Comparison of ENCODE assay signal across 13 mouse cellular contexts in the genomic region with DNA sequence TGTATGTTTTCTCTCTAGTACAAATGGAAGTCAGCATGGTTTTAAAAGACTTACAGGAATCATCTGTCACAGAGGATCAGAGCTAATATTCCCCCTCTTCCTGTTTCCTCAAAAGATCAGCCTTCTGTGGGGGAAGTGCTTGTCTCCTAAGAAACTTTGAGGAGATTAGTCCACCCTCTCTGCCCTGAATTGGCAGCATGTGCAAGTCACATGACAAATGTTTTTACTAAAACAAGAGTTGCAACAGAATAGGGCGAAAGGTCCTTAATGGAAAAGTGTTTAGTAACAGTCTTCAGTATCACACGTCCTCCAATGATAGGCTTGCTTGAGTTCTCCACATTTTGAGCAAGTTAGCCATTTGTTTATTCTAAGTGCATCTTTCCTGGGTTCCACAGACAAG.
DNase-seq lines count a peak whose midpoint lies in the region; ATAC-seq and TF ChIP-seq lines count a peak whose summit lies in the region.
"Had no signal": no experiment of that assay in that cellular context is flagged by ENCODE, and none has a peak within 500 bp of the region (broad histone marks: within the 10 kb centered on the region; RNA-seq: fewer than 3 reads in every experiment).

No protein-coding gene starts in this region.

- ATAC-seq in liver, embryonic 16.5 days (ENCODE audit: low read depth): peak; percentile 41; the same call in 1 of the 2 replicates
- no peak for ATAC-seq in kidney, postnatal 0 days (replicated peaks; ENCODE audit: low FRiP score, low read depth)
- ATAC-seq in frontal cortex, adult (ENCODE audit: low TSS enrichment): no peak
- ATAC-seq: activated CD4-positive, CD25-positive, alpha-beta regulatory T cell, adult 4 months; forebrain, embryonic 14.5 days had no signal

- no peak overlapping the region for H3K9ac ChIP-seq in liver, embryonic 16.5 days (ENCODE audit: low read depth, low read length)
- H3K9ac ChIP-seq in kidney, postnatal 0 days (ENCODE audit: low read depth, low read length): no peak overlapping the region
- H3K9ac ChIP-seq: hindbrain, embryonic 12.5 days had no signal

- WGBS in liver, embryonic 16.5 days (ENCODE audit: insufficient replicate concordance): 35% methylated on average over 2 of the region's 2 CpGs
- WGBS in kidney, postnatal 0 days: 46% methylated on average over 2 of the region's 2 CpGs

- no peaks in the 10 kb centered on the region for H3K27me3 ChIP-seq in liver, embryonic 16.5 days (ENCODE audit: control insufficient read depth, insufficient read depth, low read depth, low read length)
- no peaks in the 10 kb centered on the region for H3K27me3 ChIP-seq in kidney, postnatal 0 days (ENCODE audit: insufficient read depth, low read length)
- H3K27me3 ChIP-seq: hindbrain, embryonic 12.5 days had no signal

- no peaks in the 10 kb centered on the region for H3K9me3 ChIP-seq in liver, embryonic 16.5 days (replicated peaks; ENCODE audit: control insufficient read depth, low read length)
- no peaks in the 10 kb centered on the region for H3K9me3 ChIP-seq in kidney, postnatal 0 days (replicated peaks; ENCODE audit: low read length)
- H3K9me3 ChIP-seq: hindbrain, embryonic 12.5 days had no signal

- H3K4me1 ChIP-seq in liver, embryonic 16.5 days (ENCODE audit: control insufficient read depth, low read depth, low read length): no peaks in the 10 kb centered on the region
- H3K4me1 ChIP-seq in kidney, postnatal 0 days (replicated peaks; ENCODE audit: insufficient read depth, low read length): no peaks in the 10 kb centered on the region
- H3K4me1 ChIP-seq: hindbrain, embryonic 12.5 days had no signal

- DNase-seq in adrenal gland, adult 2 months: peak; percentile 12
- no peak for DNase-seq in adrenal gland, postnatal 25 days
- DNase-seq in liver: no peak
- DNase-seq in kidney, postnatal 0 days (ENCODE audit: low spot score): peak; percentile 50
- DNase-seq in lung, postnatal 36 days: peak; percentile 77
- DNase-seq in testis, postnatal 10 days (ENCODE audit: low spot score): no peak
- DNase-seq: heart, adult 11 months had no signal

- H3K27ac ChIP-seq in liver, embryonic 16.5 days (ENCODE audit: low read length): no peak overlapping the region
- no peak overlapping the region for H3K27ac ChIP-seq in kidney, postnatal 0 days
- H3K27ac ChIP-seq: hindbrain, embryonic 12.5 days; layer of hippocampus, adult 2 months had no signal

- H3K36me3 ChIP-seq in liver, embryonic 16.5 days (ENCODE audit: control insufficient read depth, insufficient read depth): no peaks in the 10 kb centered on the region
- H3K36me3 ChIP-seq in kidney, postnatal 0 days (ENCODE audit: insufficient read depth, low read length): no peaks in the 10 kb centered on the region
- H3K36me3 ChIP-seq: hindbrain, embryonic 12.5 days had no signal

- H3K4me2 ChIP-seq in liver, embryonic 16.5 days (ENCODE audit: low read depth, low read length): no peak overlapping the region
- H3K4me2 ChIP-seq in kidney, postnatal 0 days (ENCODE audit: low read length): no peak overlapping the region
- H3K4me2 ChIP-seq: hindbrain, embryonic 12.5 days had no signal

- no peak overlapping the region for H3K4me3 ChIP-seq in liver, embryonic 16.5 days (ENCODE audit: low read depth, low read length)
- no peak overlapping the region for H3K4me3 ChIP-seq in kidney, postnatal 0 days (replicated peaks; ENCODE audit: low read depth, low read length)
- H3K4me3 ChIP-seq: hindbrain, embryonic 12.5 days; layer of hippocampus, adult 2 months had no signal

- TF ChIP-seq CTCF in kidney, postnatal 0 days (IDR thresholded peaks at IDR 0.05; ENCODE audit: low read depth): no peak

Comparison
In these comparisons a context has a peak if more than half of its experiments do, and no peak if none do; other contexts are left out.
1. DNase-seq: peak in adrenal gland, adult 2 months (single experiment), kidney, postnatal 0 days (single experiment) and lung, postnatal 36 days (single experiment); none in adrenal gland, postnatal 25 days (single experiment), liver (single experiment) and testis, postnatal 10 days (single experiment).